ENCODE assay signal across 14 mouse cellular contexts in genomic region chr4:140661406-140662022, GRCm38 (mm10). TPM values are rescaled to one million over a fixed set of nuclear protein-coding genes. Genes with fewer than 3 reads are reported as not detected.
DNase-seq lines count a peak whose midpoint lies in the region; ATAC-seq and TF ChIP-seq lines count a peak whose summit lies in the region.
"Had no signal": no experiment of that assay in that cellular context is flagged by ENCODE, and none has a peak within 500 bp of the region (broad histone marks: within the 10 kb centered on the region; RNA-seq: fewer than 3 reads in every experiment).

No protein-coding gene starts in this region.

- no peak overlapping the region for H3K4me3 ChIP-seq in heart, embryonic 10.5 days
- H3K4me3 ChIP-seq in heart, embryonic 11.5 days (ENCODE audit: low read depth, low read length) = no peak overlapping the region
- no peak overlapping the region for H3K4me3 ChIP-seq in midbrain, embryonic 10.5 days
- H3K4me3 ChIP-seq in midbrain, embryonic 15.5 days = no peak overlapping the region
- H3K4me3 ChIP-seq in stomach, postnatal 0 days (ENCODE audit: low read depth, low read length) = no peak overlapping the region
- H3K4me3 ChIP-seq: heart, embryonic 13.5 days; hindbrain, embryonic 12.5 days; left cerebral cortex, adult 2 months; liver, embryonic 12.5 days had no signal

- no peaks in the 10 kb centered on the region for H3K9me3 ChIP-seq in heart, embryonic 10.5 days
- H3K9me3 ChIP-seq in heart, embryonic 11.5 days (replicated peaks; ENCODE audit: control insufficient read depth, low read length) = no peaks in the 10 kb centered on the region
- H3K9me3 ChIP-seq in midbrain, embryonic 10.5 days (replicated peaks) = no peaks in the 10 kb centered on the region
- no peaks in the 10 kb centered on the region for H3K9me3 ChIP-seq in midbrain, embryonic 15.5 days
- no peaks in the 10 kb centered on the region for H3K9me3 ChIP-seq in stomach, postnatal 0 days (ENCODE audit: control insufficient read depth, low read length)
- H3K9me3 ChIP-seq: heart, embryonic 13.5 days; hindbrain, embryonic 12.5 days; liver, embryonic 12.5 days had no signal

- H3K4me2 ChIP-seq in heart, embryonic 11.5 days = no peak overlapping the region
- H3K4me2 ChIP-seq in midbrain, embryonic 15.5 days = no peak overlapping the region
- H3K4me2 ChIP-seq in stomach, postnatal 0 days (replicated peaks; ENCODE audit: low read depth) = no peak overlapping the region
- H3K4me2 ChIP-seq: heart, embryonic 13.5 days; hindbrain, embryonic 12.5 days; liver, embryonic 12.5 days had no signal

- no peak for ATAC-seq in heart, embryonic 11.5 days (replicated peaks; ENCODE audit: insufficient number of reproducible peaks, low FRiP score, low TSS enrichment)
- no peak for ATAC-seq in midbrain, embryonic 15.5 days (replicated peaks)
- ATAC-seq in stomach, postnatal 0 days (ENCODE audit: low FRiP score, low TSS enrichment) = no peak
- ATAC-seq in monocyte, adult 5-6 weeks (replicated peaks; ENCODE audit: insufficient number of reproducible peaks, low FRiP score, low TSS enrichment, poor library complexity, severe bottlenecking) = no peak
- ATAC-seq: liver, embryonic 12.5 days had no signal

- no peak for DNase-seq in heart, embryonic 10.5 days (ENCODE audit: low spot score)
- no peak for DNase-seq in midbrain, embryonic 10.5 days (ENCODE audit: low spot score)
- DNase-seq in kidney, adult 9 months = peak; percentile 40
- DNase-seq in stomach, postnatal 0 days (ENCODE audit: low spot score) = no peak
- no peak for DNase-seq in B cell, adult 2 months
- DNase-seq: cerebellum, adult 8-10 months; gastrocnemius, postnatal 14 days had no signal

- TF ChIP-seq EP300 in stomach, postnatal 0 days (optimal IDR thresholded peaks at IDR 0.05) = no peak

- H3K9ac ChIP-seq in heart, embryonic 11.5 days (ENCODE audit: low read depth, low read length) = no peak overlapping the region
- no peak overlapping the region for H3K9ac ChIP-seq in midbrain, embryonic 15.5 days
- H3K9ac ChIP-seq in stomach, postnatal 0 days (ENCODE audit: low read length) = no peak overlapping the region
- H3K9ac ChIP-seq: hindbrain, embryonic 12.5 days; liver, embryonic 12.5 days had no signal

- 74% methylated on average over 18 of the region's 18 CpGs for WGBS in heart, embryonic 10.5 days
- WGBS in heart, embryonic 11.5 days (ENCODE audit: insufficient replicate concordance) = 70% methylated on average over 18 of the region's 18 CpGs
- 81% methylated on average over 18 of the region's 18 CpGs for WGBS in midbrain, embryonic 10.5 days
- 76% methylated on average over 18 of the region's 18 CpGs for WGBS in midbrain, embryonic 15.5 days
- WGBS in stomach, postnatal 0 days = 74% methylated on average over 18 of the region's 18 CpGs

- H3K27ac ChIP-seq in heart, embryonic 10.5 days = peak overlapping the region; percentile 83
- no peak overlapping the region for H3K27ac ChIP-seq in heart, embryonic 11.5 days (ENCODE audit: low read depth, low read length)
- peak overlapping the region; percentile 76; the same call in 1 of the 2 replicates for H3K27ac ChIP-seq in midbrain, embryonic 10.5 days (replicated peaks)
- no peak overlapping the region for H3K27ac ChIP-seq in midbrain, embryonic 15.5 days
- H3K27ac ChIP-seq in stomach, postnatal 0 days (replicated peaks) = peak overlapping the region; percentile 46
- H3K27ac ChIP-seq: heart, embryonic 13.5 days; hindbrain, embryonic 12.5 days; left cerebral cortex, adult 2 months; liver, embryonic 12.5 days had no signal

- no peak for TF ChIP-seq CTCF in stomach, postnatal 0 days (IDR thresholded peaks at IDR 0.05; ENCODE audit: low read depth)

- H3K4me1 ChIP-seq in heart, embryonic 10.5 days = peaks cover 56% of the 10 kb centered on the region
- peaks cover 33% of the 10 kb centered on the region for H3K4me1 ChIP-seq in heart, embryonic 11.5 days (ENCODE audit: control insufficient read depth, insufficient read depth, low read length)
- H3K4me1 ChIP-seq in midbrain, embryonic 10.5 days = peaks cover 70% of the 10 kb centered on the region
- H3K4me1 ChIP-seq in midbrain, embryonic 15.5 days = peaks cover 23% of the 10 kb centered on the region
- H3K4me1 ChIP-seq in stomach, postnatal 0 days (replicated peaks; ENCODE audit: control insufficient read depth, insufficient read depth) = peaks cover 9% of the 10 kb centered on the region

- peaks cover 17% of the 10 kb centered on the region; the same call in 1 of the 2 replicates for H3K27me3 ChIP-seq in heart, embryonic 10.5 days (ENCODE audit: insufficient read depth, poor library complexity, severe bottlenecking)
- H3K27me3 ChIP-seq in heart, embryonic 11.5 days (ENCODE audit: control insufficient read depth, insufficient read depth, low read length) = peaks cover 2% of the 10 kb centered on the region; the same call in 1 of the 2 replicates
- peaks cover 12% of the 10 kb centered on the region for H3K27me3 ChIP-seq in midbrain, embryonic 10.5 days (ENCODE audit: low read depth, poor library complexity, severe bottlenecking)
- H3K27me3 ChIP-seq in midbrain, embryonic 15.5 days (replicated peaks) = no peaks in the 10 kb centered on the region
- H3K27me3 ChIP-seq in stomach, postnatal 0 days (ENCODE audit: control insufficient read depth, insufficient read depth, low read length) = no peaks in the 10 kb centered on the region
- H3K27me3 ChIP-seq: heart, embryonic 13.5 days; hindbrain, embryonic 12.5 days had no signal

- H3K36me3 ChIP-seq in heart, embryonic 10.5 days = no peaks in the 10 kb centered on the region
- no peaks in the 10 kb centered on the region for H3K36me3 ChIP-seq in heart, embryonic 11.5 days (ENCODE audit: control insufficient read depth, insufficient read depth, low read length)
- H3K36me3 ChIP-seq in midbrain, embryonic 10.5 days = no peaks in the 10 kb centered on the region
- no peaks in the 10 kb centered on the region for H3K36me3 ChIP-seq in midbrain, embryonic 15.5 days (replicated peaks)
- no peaks in the 10 kb centered on the region for H3K36me3 ChIP-seq in stomach, postnatal 0 days (ENCODE audit: control insufficient read depth, insufficient read depth, low read length)
- H3K36me3 ChIP-seq: heart, embryonic 13.5 days; hindbrain, embryonic 12.5 days; liver, embryonic 12.5 days had no signal

RNA-seq across cellular contexts. Expression of gene Arhgef10l, which starts 4.3 kb away (rescaled TPM):
- 13.3 and 14.9 TPM in 2 replicates for polyA plus RNA-seq in heart, embryonic 10.5 days (2016; fragmentation: Nextera tagmentation; extraction: Ambion mirVana)
- 9.7 and 12.9 TPM in 2 replicates for polyA plus RNA-seq in heart, embryonic 11.5 days (2014; fragmentation: Nextera tagmentation; extraction: Ambion mirVana)
- polyA plus RNA-seq in midbrain, embryonic 10.5 days (2016; fragmentation: Nextera tagmentation; extraction: Ambion mirVana) = 25.1 and 32.4 TPM in 2 replicates
- 30.7 and 31.5 TPM in 2 replicates for polyA plus RNA-seq in midbrain, embryonic 15.5 days (2015; fragmentation: Nextera tagmentation; extraction: Ambion mirVana)
- polyA plus RNA-seq in stomach, postnatal 0 days (2015; fragmentation: Nextera tagmentation; extraction: Ambion mirVana) = 11.3 and 12.7 TPM in 2 replicates
- total RNA-seq in monocyte, adult 5-6 weeks (2017) = 139 to 166 TPM (median 160 TPM) in 3 replicates

RNA-seq across cellular contexts. Expression of gene Rcc2, which starts 38.8 kb away (rescaled TPM):
- 18.0 and 29.0 TPM in 2 replicates for polyA plus RNA-seq in heart, embryonic 10.5 days (2016; fragmentation: Nextera tagmentation; extraction: Ambion mirVana)
- 23.3 and 24.6 TPM in 2 replicates for polyA plus RNA-seq in heart, embryonic 11.5 days (2014; fragmentation: Nextera tagmentation; extraction: Ambion mirVana)
- 32.6 and 35.2 TPM in 2 replicates for polyA plus RNA-seq in midbrain, embryonic 10.5 days (2016; fragmentation: Nextera tagmentation; extraction: Ambion mirVana)
- 28.1 and 34.9 TPM in 2 replicates for polyA plus RNA-seq in midbrain, embryonic 15.5 days (2015; fragmentation: Nextera tagmentation; extraction: Ambion mirVana)
- 18.9 and 20.4 TPM in 2 replicates for polyA plus RNA-seq in stomach, postnatal 0 days (2015; fragmentation: Nextera tagmentation; extraction: Ambion mirVana)
- total RNA-seq in monocyte, adult 5-6 weeks (2017) = 37.9 to 43.0 TPM (median 38.5 TPM) in 3 replicates

Comparison
In these comparisons a context has a peak if more than half of its experiments do, and no peak if none do; other contexts are left out.
1. H3K27ac ChIP-seq: peak in heart, embryonic 10.5 days (single experiment), midbrain, embryonic 10.5 days (single experiment) and stomach, postnatal 0 days (single experiment); none in heart, embryonic 11.5 days (single experiment) and midbrain, embryonic 15.5 days (single experiment).